Mouse (Mus musculus) bone marrow, adult 2 months (tissue): ENCODE measurements around the gene Fads6.

Source experiments
- CTCF ChIP-seq: fragments of 200-500 bp; IDR thresholded peaks from 2 replicates; pipeline ENCODE4 v1.5.1; 2011; ENCODE audit warnings: low read length, control low read depth; ENCODE audit not compliant: control insufficient read depth, insufficient read depth
- POLR2A ChIP-seq: fragments of 200-500 bp; IDR thresholded peaks from 2 replicates; pipeline ENCODE4 v1.6.1; 2011; ENCODE audit warnings: low read depth, mild to moderate bottlenecking, control low read depth, low read length, borderline replicate concordance; ENCODE audit not compliant: control insufficient read depth

DNA sequence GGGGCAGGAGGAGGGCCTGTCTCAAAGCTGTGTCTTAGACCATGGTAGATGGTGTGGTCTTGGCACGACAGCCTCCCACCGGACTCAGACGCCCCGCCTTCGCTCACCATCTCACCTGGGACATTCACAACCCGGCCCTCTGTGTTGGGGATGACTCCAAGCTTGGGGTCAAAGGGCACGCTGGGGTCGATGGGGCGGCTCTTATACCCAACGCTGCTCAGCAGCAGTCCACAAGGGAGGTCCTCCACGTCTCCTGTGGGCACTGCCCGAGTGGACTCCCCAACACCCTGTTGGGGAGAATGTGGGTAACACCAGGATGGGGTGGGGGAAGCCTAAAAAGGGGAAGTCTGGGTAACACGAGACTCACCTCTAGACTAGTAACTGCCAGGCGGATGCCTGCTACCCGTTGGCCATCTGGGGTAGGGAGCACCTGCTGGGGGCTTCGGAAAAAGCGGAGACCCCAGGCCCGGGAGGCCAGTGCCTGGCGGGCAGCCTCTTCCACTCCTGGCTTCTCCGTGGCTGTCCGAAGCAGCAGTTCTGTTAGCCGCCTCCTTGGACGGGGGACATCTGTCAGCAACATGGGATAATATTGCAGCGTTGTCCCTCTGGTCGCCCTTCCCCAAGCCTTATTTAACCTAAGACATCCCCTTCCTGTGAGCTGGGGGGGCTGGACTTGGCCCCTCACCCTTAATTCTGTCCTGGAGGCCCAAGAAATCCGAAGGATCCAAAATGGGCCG lies 28.0 kb downstream of the Fads6 start:
- TF ChIP-seq CTCF (no peak), POLR2A (no peak; the same call in 1 of the 2 replicates)
